Mouse (Mus musculus) layer of hippocampus, adult 9-11 months (tissue): ENCODE data around the gene 4931429L15Rik.

Source experiments
- DNase-seq: peaks from one replicate; pipeline ENCODE4 v3.0.0; 2022

Gene 4931429L15Rik

DNA sequence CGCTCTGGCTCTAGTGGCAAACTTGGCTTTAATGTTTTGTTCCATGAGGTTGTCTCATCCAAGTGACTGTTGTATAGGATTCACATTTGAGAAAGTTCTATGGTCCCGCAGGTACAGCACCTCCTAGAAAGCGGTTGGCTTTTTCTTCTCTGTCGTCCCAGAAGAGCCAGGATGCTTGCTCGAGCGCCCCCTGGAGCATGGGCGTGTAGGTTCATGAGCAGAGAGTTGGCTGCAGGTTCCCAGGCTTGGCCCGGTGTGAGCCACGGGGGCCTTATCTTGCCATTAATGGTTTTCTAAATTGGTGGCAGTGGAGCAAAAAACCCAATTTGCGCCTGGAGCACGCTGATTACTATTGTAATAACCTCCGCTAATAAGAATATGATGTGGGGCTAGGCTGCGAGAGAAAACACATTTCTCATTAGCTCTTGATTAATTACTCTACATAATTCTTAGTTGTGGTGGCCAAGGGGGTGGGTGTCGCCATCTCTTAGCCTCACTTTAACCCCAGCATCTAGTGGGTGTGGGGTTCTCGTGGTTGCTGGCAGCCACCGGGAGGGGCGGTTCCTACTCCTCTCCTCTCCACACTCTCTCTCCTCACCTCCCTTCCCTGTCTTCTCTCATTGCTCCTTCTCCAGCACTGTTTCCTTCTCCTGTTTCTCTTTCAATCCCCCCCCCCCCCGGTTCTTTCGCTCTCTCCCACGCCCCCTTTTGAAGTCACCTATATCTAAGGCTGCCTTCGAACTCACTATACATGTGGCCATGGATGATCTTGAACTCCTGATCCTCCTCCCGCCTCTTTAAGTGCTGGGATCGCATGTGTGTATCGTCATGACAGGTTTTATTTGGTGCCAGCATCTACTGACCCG lies 8.2 kb upstream of the 4931429L15Rik start:
- no peak for DNase-seq

DNA sequence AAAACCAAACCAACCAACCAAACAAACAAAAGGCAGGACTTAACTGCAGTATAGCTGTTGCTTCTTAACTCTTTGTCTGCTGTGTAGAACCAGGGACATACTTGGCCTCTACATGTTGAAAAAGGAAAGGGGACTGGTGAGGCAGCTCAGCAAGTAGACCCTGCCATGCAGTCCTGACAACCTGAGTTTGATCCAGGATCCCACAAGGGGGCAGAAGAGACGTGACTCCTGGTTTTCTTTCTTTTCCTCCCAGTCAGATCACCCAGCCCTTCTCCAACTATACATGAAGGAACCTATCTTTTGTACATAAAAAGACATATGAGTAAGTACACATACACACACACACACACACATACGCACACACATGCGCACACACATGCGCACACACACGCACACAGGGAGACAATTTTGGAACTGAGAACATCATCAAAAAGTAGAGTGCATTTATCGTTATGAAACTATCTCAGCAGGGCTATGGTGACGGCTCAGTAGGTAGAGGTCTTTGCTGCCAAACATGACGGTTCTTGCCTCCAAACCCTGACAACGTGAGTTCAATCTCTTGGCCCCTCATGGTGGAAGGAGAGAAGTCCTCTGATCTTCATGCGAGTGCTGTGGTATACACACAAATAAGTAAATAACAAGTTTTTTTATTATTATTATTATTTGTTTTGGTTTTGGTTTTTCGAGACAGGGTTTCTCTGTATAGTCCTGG lies 7.1 kb upstream of the 4931429L15Rik start:
- no peak for DNase-seq

DNA sequence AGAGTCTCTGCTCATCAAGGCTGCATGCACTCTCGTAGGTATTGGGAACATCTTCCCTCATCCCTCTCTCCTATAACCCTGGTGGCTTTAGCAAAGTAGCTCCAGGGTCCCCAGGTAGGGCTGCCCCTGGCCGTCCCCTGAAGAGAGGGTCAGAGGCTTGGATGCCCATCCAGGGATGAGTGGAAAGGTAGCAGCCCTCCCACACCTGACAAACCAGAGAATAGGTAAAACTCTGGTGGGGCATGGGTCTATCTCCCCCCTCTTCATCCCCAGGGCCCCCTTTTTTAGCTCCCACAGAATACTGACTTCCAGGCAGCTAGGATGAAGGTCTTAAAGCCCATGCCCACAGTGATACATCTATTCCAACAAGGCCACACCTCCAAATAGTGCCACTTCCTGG lies 675 bp upstream of the 4931429L15Rik start:
- no peak for DNase-seq

DNA sequence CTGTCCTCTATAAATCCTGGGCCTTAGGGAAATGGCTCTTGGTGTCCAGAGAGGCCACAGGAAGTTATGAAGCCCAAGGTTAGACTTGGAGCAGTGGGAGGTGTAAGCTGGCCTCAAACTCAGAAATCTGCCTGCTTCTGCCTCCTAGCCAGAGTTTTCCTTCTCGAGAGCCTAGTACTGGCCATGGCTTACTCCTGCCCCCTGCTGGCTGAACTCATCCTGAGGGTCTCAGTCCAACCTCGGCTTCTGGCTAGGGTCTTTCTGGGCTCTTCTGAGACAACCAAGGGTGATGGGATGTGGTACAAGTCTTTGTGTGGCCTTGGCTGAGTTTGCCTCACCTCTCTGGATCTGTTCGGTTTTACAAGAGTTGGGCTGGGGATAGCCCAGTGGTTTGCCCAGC lies 1.8 kb downstream of the 4931429L15Rik start:
- DNase-seq, result no peak

DNA sequence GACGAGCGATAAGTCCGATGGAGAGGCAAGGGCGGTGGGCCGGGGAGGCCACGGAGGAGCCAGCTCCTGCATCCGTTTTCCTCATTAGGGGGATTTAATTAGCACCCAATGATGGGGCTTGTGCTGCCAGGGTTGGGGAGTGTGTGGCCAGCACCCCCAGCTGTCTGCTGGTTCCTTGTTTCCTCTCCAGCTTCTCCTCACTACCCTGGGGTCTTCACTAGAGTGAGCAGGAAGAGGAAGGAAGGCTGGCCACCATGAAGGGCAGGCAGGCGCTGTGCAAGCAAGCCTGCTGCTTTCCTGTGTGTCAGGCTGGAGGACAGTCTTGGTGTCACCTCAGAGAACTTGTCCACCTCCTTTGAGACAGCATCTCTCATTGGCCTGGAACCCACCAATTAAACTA lies 2.9 kb downstream of the 4931429L15Rik start:
- no peak for DNase-seq

DNA sequence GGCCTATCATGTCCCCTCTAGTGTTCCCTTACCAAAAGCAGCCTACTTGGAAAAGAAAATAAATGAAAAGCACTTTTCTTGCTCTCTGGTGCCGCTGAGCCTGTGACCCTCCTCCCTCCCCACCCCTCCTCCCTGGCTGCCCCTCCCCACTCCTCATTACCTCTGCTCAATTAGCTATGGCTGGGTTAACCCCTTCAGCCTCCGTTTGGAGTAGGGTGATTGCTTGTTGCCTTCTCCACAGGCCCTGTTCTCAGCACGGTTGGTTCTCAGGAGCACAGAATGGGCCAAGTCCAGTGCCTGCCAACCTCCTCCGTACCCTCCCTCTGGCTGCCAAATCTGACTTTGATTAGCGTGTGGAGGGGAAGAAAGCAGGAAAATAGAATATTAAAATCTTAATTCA lies 3.4 kb downstream of the 4931429L15Rik start:
- DNase-seq, result no peak

DNA sequence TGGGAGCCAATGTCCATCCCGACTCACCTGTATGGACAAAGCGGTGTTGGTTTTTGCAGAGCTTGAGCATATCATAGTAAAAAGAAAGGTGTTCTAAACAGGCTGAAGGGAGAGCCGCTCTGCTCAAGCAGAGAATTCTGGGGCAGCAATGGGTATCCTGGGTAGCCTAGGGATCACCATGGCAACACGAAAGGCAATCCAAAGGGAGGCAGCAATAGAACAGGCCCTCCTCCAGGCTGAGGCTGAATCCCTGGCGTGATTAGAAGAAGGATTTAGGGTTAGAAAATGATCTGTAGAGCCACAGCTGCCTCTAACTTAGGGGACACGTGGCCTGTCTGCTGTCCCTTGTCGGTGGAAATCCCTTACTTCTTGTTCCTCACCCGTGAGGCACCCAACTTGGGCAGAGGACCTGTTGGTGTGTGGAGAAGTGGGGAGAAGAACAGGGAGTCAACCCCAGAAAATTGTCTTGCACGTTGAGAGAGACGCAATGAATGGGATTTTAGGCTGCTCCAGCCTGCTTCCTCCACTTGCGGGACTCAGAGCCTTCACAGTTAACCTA lies 3.9 kb downstream of the 4931429L15Rik start:
- DNase-seq, result peak; percentile 75

DNA sequence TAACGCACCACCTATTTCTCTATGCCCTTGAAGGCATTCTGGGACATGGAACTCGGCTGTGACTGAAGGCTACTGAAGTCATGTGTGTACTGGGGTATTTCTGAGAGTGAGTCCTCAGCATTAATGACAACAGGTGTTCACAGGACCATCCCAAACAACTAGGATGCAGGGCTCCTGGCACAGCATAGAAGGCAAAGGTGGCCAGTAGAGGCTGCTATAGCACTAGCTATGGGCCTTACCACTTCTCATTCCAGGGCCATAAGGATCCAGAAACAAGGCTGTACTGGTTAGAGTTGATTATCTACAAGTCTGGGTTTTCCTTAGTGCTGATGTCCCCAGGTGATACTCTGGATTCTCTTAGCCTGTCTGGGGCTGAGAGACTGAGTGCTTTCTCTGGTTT lies 4.9 kb downstream of the 4931429L15Rik start:
- DNase-seq, result no peak

DNA sequence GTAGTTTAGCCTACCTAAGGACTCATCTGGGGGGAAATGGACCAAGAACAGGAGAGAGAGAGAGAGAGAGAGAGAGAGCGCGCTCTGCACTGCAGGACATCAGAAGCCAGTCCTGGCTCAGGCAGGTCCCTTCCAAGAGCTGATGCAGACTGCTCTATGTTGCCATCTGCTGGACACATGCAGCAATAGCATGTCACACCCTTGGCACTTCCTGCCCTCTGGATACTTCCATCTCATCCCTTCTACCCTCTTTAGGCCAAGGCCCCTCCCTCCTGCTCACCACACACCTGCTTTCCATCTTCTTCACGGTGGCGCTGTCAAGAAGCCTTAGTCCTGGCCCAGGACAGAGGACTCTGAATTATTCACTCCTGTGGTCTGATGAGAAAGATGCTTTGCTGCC lies 5.3 kb downstream of the 4931429L15Rik start:
- DNase-seq, result peak; percentile 44

DNA sequence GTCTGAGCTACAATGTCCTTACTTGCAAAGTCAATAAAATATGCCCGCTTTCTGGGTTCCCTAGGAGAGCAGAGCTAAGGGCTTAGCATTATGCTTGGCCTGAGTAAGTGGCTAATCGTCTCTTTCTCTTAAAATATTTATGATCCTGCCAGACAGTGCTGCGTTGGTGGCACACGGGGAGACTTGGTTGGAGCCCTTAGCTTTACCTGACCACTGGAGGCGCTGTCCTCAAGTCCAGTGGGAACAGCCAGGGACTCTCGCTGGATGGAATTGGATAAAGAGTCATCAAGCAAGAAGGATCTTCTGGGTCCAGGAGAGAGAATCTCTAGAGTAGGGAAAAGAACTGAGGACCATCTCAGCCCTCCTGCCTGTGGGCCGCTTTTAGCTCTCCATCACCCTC lies 10.7 kb downstream of the 4931429L15Rik start:
- DNase-seq, result no peak

DNA sequence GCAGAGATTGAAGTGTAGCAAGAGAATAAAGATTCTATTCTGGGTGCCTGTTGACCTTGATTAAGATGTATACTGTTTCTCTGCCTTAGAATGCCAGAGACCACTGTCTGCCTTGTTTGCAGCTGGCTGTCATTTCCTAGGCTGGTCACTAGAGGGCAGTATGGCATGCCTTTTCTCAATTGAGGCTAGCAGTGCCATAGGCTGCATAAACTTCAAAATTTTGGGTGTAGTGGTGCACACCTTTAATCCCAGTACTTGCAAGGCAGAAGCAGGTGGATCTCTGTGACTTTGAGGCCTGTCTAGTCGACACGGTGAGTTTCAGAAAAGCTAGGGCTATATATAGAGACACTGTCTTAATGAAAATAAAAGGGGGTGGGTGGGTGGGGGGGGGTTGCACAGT lies 17.6 kb downstream of the 4931429L15Rik start:
- DNase-seq, result peak; percentile 34

DNA sequence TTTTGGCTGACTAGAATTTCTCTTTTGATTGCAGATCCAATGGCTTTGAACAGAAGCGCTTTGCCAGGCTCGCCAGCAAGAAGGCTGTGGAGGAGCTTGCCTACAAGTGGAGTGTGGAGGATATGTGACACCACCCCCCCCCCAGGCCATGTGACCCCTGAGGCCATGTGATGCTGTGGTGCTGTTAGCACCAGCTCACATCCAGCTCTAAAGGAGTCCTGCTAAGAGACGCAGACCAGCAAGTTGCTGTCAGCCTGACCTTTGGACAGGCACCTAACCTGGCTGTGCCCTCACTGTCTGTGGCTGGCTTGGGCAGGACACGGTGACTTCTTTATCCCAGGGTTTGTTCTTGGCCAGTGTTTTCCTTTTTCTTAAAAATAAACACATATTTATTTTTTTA lies 21.4 kb downstream of the 4931429L15Rik start:
- DNase-seq, result no peak

DNA sequence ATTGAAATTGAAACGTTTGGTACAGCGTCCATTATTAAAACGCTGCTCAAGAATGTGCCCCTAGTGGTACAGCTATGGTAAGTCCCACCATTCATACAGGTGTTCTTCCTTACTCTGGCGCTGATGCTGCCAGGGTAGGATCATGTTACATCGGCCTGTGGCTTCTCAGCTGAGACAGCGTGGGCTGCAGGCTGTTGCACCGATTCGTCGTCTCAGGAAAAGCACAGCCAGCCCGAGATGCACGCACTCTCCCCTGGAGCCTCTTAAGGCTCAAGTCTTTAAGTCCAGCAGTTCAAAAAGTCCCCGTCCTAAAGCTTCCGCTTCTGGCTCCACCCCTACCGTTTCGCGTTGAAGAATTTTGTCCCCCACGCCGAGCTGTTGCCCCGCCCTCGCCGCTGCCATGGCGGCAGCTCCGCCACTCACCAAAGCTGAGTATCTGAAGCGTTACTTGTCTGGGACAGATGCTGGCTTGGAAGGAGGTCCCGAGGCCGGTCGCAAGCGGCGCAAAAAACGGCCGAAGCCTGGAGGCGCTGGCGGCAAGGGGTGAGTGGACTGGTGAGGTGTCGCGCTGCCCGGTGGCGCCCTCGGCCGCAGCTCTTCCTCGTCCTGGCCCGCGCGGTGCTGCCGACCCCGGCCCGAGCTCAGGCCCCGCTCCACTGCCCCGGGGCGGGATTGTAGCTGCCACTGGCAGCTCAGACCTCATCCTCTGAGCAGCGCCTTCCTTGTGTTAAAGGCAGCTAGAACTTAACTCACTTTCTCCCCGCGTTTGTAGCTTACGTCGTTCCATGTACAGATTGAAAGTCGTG lies 37.0 kb downstream of the 4931429L15Rik start, which contains the start of gene Bud13:
Bud13 (plus strand) TSS at position 378 of the 806 bp plus-strand sequence.
- DNase-seq, result peak; percentile 84

DNA sequence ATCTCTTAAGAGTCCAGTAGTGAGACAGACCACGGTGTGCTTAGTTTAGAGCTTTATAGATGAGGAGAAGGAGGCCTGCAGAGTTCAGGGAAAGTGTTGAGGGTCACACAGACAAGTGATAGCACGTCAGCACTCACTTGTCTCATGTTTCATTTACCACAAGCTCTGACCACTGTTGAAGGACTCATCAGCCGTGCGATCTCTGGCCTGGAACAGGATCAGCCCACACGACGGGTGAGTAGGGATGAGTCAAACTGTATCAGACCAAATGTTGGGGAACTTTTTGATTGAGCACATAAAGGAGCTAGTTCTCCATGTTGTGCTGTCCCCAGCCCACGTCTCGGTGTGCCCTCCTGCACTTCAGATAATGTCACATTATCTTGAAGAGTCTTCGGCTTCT lies 45.3 kb downstream of the 4931429L15Rik start:
- DNase-seq, result no peak

DNA sequence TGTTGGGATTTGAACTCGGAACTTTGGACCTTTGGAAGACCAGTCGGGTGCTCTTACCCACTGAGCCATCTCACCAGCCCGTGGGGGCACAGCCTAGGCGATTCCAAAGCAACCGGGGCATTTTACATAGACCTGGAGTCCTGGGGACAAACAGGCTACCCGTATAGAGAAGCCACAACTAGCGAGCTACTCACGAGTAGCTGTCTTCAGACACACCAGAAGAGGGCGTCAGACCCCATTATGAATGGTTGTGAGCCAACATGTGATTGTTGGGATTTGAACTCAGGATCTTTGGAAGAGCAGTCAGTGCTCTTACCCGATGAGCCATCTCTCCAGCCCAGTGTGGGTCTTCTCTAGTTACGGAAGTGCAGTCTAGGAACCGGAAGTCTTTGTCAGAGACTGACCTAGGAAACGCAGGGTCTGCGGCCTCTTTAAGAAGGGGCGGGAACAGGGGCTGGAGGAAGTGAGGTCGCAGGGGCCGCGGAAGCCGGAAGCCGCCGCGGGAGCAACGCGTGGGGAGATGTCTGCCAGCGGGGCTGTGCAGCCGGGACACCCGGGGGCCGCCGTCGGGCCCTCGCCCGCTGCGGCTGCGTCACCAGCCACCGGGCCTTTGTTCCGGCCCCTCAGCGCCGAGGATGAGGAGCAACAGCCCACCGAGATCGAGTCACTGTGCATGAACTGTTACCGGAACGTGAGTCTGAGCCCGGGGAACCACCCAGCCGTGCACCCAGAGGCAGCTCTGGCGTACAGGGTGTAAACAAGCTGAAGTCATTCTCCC lies 46.9 kb downstream of the 4931429L15Rik start, which contains the start of gene Zpr1:
Zpr1 (plus strand) TSS at position 388 of the 778 bp plus-strand sequence.
- DNase-seq, result peak; percentile 92

DNA sequence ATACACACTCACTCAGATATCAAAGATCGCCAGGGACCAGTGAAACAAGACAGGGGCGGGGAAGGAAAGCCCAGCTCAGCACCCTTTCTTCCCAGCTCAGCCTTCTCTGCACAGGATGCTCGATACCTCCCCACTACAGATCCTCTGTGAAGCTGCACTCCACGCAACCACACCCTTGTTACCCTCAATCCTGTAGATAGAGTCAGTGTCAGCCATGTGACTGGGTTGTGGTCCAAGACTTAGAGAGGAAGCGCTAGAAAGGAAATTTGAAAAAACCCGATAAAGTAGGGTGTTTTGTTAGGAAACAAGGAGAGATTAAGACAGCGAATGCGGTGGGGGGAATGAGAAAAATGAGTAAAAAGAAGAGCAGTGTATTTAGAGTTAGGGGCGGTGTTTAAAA lies 47.7 kb downstream of the 4931429L15Rik start:
- no peak for DNase-seq

DNA sequence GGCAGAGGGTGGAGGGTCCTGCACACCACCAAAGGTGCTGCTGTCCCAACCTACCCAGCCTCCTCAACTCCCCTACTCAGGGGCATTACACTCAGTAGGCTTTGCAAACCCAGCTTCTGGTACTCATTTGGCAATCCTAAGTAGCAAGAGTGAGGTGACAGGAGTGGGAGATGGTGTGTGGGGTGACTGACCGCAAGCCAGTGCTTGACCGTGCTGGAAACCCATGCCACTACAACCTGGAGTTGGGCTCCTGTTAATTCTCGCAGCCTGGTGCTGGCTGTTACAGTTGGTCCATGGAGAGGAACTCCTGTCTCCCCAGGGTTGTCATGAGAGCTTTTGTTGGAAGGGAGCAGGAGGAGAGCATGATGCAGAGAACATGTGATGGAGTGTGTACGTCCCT lies 49.0 kb downstream of the 4931429L15Rik start:
- DNase-seq, result no peak

DNA sequence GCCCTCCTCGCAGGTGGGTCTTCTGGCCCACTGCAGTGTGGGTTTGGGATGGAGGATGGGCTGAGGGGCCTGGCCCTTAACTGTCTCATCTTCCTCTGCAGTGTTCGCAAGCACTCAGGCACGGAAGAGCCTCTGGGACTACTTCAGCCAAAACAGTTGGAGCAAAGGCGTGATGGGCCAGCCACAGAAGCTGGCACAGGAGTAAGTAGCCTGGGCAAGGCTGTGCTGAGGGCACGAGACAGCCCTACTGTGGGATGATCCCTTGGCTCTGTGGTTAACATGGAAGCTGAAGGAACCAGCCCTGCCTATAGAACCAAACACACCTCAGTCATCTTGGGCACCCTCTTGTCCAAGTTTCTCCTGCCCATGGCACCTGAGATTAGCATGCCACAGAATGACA lies 50.7 kb downstream of the 4931429L15Rik start:
- DNase-seq, result no peak

DNA sequence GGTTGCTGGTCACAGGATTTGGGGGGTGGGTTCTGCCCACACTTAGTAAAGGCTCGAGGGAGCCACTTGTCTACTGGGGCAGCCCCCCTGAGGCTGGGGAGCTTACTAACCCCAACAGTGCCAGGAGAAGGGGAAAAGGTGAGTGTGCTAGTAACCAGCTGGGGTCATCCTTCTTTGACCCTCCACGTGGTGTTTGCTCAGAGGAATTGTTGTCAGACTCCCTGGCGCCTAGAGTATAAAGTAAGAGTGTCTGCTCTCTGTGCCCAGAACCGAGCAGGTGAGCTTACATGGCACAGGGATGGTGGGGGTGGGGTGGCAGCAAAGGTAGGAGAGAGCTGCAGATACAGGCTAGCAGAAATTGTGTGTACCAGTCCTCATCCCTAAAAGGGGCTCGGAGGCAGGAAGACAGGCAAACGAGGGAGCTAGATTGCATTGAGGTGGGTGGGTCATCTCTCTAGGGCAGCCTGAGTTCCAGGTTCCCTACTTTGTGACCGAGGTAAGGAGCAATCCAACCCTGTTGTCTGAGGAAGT lies 51.4 kb downstream of the 4931429L15Rik start, which contains the start of gene Apoa5:
Apoa5 (plus strand) TSS at position 291 of the 531 bp plus-strand sequence.
- DNase-seq, result no peak

DNA sequence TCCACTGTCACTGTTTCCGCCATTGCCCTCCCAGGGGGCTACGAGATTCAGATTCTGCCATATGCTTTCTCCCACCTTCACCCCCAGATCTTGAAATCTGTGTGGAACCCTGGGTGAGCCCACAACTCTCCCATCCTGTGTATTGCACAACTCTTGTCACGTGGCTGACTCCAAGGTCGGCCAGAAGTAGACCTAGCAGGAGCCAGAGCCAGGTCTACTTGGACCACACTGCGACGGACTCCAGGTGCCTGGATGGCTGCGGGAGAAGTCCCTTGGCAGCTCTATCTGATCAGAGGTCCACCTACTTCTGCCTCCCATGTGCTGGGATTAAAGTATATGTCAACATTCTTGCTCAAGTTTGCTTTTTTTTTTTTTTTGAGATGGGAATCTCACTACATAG lies 58.7 kb downstream of the 4931429L15Rik start:
- DNase-seq, result no peak

DNA sequence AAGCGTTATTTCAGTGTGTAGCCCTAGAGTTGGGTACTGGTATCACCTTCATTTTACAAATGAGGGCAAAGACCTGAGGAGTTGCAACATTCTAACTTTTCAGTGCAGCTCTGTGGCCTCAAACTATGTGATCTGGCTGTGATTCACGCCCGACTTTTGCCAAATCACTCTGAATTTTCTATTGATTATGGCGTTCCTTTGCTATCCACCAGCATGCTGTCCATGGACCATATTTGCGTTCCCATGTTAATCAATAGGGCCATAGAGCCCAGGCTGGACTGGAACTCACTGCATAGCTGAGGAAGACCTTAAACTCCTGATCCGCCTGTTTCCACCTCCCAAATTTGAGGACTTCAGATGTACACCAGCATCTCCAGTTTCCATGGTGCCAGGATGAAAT lies 60.7 kb downstream of the 4931429L15Rik start:
- DNase-seq, result no peak

DNA sequence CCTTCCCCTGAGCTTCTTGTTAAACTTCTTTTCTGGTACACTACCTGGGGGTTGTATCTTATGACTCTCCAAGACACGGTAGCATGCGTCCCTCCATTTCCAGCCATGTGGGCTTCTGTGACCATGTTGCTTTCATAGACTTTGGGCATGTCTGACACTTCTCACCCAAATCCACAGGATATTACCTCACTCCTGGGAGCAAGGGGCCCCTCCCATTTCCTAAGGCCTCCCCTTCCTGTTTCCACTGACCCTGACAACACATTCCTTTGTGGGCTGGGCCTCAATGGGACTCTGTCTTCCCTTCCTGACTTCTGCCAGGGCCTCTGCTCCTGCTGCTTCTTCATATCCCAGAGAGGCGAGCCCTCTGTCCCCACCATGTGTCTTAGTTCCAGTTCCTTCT lies 62.2 kb downstream of the 4931429L15Rik start:
- no peak for DNase-seq
